Mouse (Mus musculus) frontal cortex, postnatal 25 days (tissue): Measurements from ENCODE around the gene Ccdc57.
"Not testable (repeated sequence)": the region's sequence is repeated elsewhere in the genome, so short reads cannot be mapped to it uniquely, and the experiment has no call there.

Experiments
- DNase-seq, 2 experiments: peaks; one replicate each; pipeline ENCODE4 v3.0.0; 2022; ENCODE audit warnings: low spot score in 2 of 2

Gene Ccdc57

GRCm38 (mm10) chr11:120903159-120903850 lies 29.4 kb downstream of the Ccdc57 start:
- no peak for DNase-seq

- DNase-seq = no peak
Measured at GRCm38 (mm10) chr11:120902487-120903142, 30.1 kb downstream of the Ccdc57 start.

- DNase-seq = no peak
Measured at GRCm38 (mm10) chr11:120901729-120902486, 30.8 kb downstream of the Ccdc57 start.

GRCm38 (mm10) chr11:120900276-120901244 lies 32.1 kb downstream of the Ccdc57 start:
- no peak for DNase-seq

- no peak for DNase-seq
Measured at GRCm38 (mm10) chr11:120898114-120898548, 34.5 kb downstream of the Ccdc57 start.

- no peak for DNase-seq
Measured at GRCm38 (mm10) chr11:120895441-120895840, 37.2 kb downstream of the Ccdc57 start.

- DNase-seq = no peak
Measured at GRCm38 (mm10) chr11:120894397-120894796, 38.3 kb downstream of the Ccdc57 start.

GRCm38 (mm10) chr11:120889216-120889615 lies 43.5 kb downstream of the Ccdc57 start:
- DNase-seq = no peak

- DNase-seq = no peak
Measured at GRCm38 (mm10) chr11:120888718-120889117, 44.0 kb downstream of the Ccdc57 start.

- DNase-seq = no peak
Measured at GRCm38 (mm10) chr11:120887502-120887901, 45.2 kb downstream of the Ccdc57 start.

- no peak for DNase-seq
Measured at GRCm38 (mm10) chr11:120886462-120886861, 46.2 kb downstream of the Ccdc57 start.

GRCm38 (mm10) chr11:120883601-120884000 lies 49.1 kb downstream of the Ccdc57 start:
- no peak for DNase-seq

GRCm38 (mm10) chr11:120882931-120883330 lies 49.7 kb downstream of the Ccdc57 start:
- DNase-seq = no peak

GRCm38 (mm10) chr11:120873206-120873605 lies 59.5 kb downstream of the Ccdc57 start:
- no peak for DNase-seq

GRCm38 (mm10) chr11:120871521-120871920 lies 61.2 kb downstream of the Ccdc57 start:
- DNase-seq = no peak

- DNase-seq = no peak
Measured at GRCm38 (mm10) chr11:120865816-120866215, 66.9 kb downstream of the Ccdc57 start.

GRCm38 (mm10) chr11:120862819-120863218 lies 69.9 kb downstream of the Ccdc57 start:
- DNase-seq = no peak

- DNase-seq = not testable (repeated sequence)
Measured at GRCm38 (mm10) chr11:120855938-120856337, 76.7 kb downstream of the Ccdc57 start.

GRCm38 (mm10) chr11:120853788-120854187 lies 78.9 kb downstream of the Ccdc57 start:
- DNase-seq = no peak

- DNase-seq = no peak
Measured at GRCm38 (mm10) chr11:120853158-120853557, 79.5 kb downstream of the Ccdc57 start.
